Mouse (Mus musculus) lung, adult 2 months (tissue): Measurements from ENCODE around the gene Mul1.

Experiments used
- CTCF ChIP-seq: fragments of 200-500 bp; IDR thresholded peaks from 2 replicates; pipeline ENCODE4 v1.5.1; 2011; ENCODE audit warnings: mild to moderate bottlenecking, low read length, control low read depth; ENCODE audit not compliant: insufficient read depth
- POLR2A ChIP-seq: fragments of 200-500 bp; IDR thresholded peaks from 2 replicates; pipeline ENCODE4 v1.6.1; 2011; ENCODE audit warnings: low read depth, mild to moderate bottlenecking, control low read depth, low read length, borderline replicate concordance; ENCODE audit errors: extremely low read depth

DNA sequence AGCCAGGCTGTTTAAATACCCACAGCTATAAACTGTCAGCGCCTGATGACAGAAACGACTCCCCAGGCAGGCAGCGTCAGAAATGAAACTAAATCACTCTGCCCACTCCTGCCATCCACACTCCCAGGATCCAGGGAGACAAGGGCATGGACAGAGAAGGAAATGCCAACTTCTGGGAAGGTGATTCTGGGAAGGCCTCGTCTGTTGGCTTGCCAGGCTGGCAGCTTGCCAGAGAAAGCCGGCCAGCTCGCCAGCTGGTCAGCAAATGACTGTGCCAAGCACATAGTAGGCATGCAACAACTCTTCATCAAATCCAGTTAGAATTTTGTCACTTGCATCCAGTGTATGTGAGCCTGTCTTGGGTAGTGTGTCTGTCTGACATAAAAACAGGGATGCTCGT, 36.8 kb downstream of the Mul1 start:
- TF ChIP-seq CTCF: no peak
- TF ChIP-seq POLR2A: no peak
